ENCODE assay signal across 9 mouse cellular contexts in genomic region chr2:168268033-168268432, GRCm38 (mm10). TPM values are rescaled to one million over a fixed set of nuclear protein-coding genes. Genes with fewer than 3 reads are reported as not detected.
DNase-seq lines count a peak whose midpoint lies in the region; ATAC-seq and TF ChIP-seq lines count a peak whose summit lies in the region.
"Had no signal": no experiment of that assay in that cellular context is flagged by ENCODE, and none has a peak within 500 bp of the region (broad histone marks: within the 10 kb centered on the region; RNA-seq: fewer than 3 reads in every experiment).

No protein-coding gene starts in this region.

- peak; percentile 56; the same call in 1 of the 2 replicates for TF ChIP-seq CTCF in brain, embryonic 14.5 days (IDR thresholded peaks at IDR 0.05; ENCODE audit: borderline replicate concordance, extremely low read depth, insufficient read depth, insufficient read length)
- peak; percentile 61 for TF ChIP-seq CTCF in hindbrain, postnatal 0 days (IDR thresholded peaks at IDR 0.05; ENCODE audit: low read depth)

- H3K9me3 ChIP-seq in hindbrain, embryonic 11.5 days (ENCODE audit: control insufficient read depth, low read length), result no peaks in the 10 kb centered on the region
- H3K9me3 ChIP-seq in hindbrain, embryonic 16.5 days (ENCODE audit: control insufficient read depth, low read length), result no peaks in the 10 kb centered on the region; the same call in 1 of the 2 replicates
- no peaks in the 10 kb centered on the region for H3K9me3 ChIP-seq in hindbrain, postnatal 0 days (ENCODE audit: low read length)

- WGBS in hindbrain, embryonic 11.5 days, result 41% methylated on average over 7 of the region's 7 CpGs
- WGBS in hindbrain, embryonic 16.5 days, result 34% methylated on average over 7 of the region's 7 CpGs
- WGBS in hindbrain, postnatal 0 days, result 50% methylated on average over 7 of the region's 7 CpGs

- H3K4me1 ChIP-seq in hindbrain, embryonic 11.5 days (replicated peaks; ENCODE audit: control insufficient read depth, insufficient read depth, low read length), result no peaks in the 10 kb centered on the region
- no peaks in the 10 kb centered on the region for H3K4me1 ChIP-seq in hindbrain, embryonic 16.5 days (ENCODE audit: control insufficient read depth, insufficient read depth, low read depth, low read length)
- H3K4me1 ChIP-seq in hindbrain, postnatal 0 days (ENCODE audit: insufficient read depth, low read length), result no peaks in the 10 kb centered on the region

- peak; percentile 77 for DNase-seq in hindbrain, embryonic 11.5 days (ENCODE audit: low spot score)
- peak; percentile 53 for DNase-seq in brain, embryonic 14.5 days (ENCODE audit: low read depth)
- DNase-seq in hindbrain, postnatal 0 days (ENCODE audit: low spot score), result no peak
- DNase-seq in lung, postnatal 10 days, result peak; percentile 35
- no peak for DNase-seq in left cerebral cortex, postnatal 36 days (ENCODE audit: low spot score in 2 of 2)

- no peak overlapping the region; the same call in 1 of the 2 replicates for H3K9ac ChIP-seq in hindbrain, embryonic 11.5 days (ENCODE audit: low read depth, low read length)
- no peak overlapping the region for H3K9ac ChIP-seq in hindbrain, embryonic 16.5 days (ENCODE audit: low read depth, low read length)
- no peak overlapping the region for H3K9ac ChIP-seq in hindbrain, postnatal 0 days (replicated peaks; ENCODE audit: low read length)

- no peaks in the 10 kb centered on the region for H3K36me3 ChIP-seq in hindbrain, embryonic 11.5 days (ENCODE audit: control insufficient read depth, insufficient read depth, low read length)
- no peaks in the 10 kb centered on the region for H3K36me3 ChIP-seq in hindbrain, embryonic 16.5 days (ENCODE audit: control insufficient read depth, insufficient read depth, low read length)
- H3K36me3 ChIP-seq in hindbrain, postnatal 0 days (ENCODE audit: insufficient read depth, low read length), result no peaks in the 10 kb centered on the region

- no peak for ATAC-seq in hindbrain, embryonic 11.5 days (ENCODE audit: low FRiP score)
- ATAC-seq in hindbrain, embryonic 16.5 days, result no peak
- no peak for ATAC-seq in hindbrain, postnatal 0 days
- no peak for ATAC-seq in monocyte, adult 5-6 weeks (replicated peaks; ENCODE audit: insufficient number of reproducible peaks, low FRiP score, low TSS enrichment, poor library complexity, severe bottlenecking)
- ATAC-seq in megakaryocyte-erythroid progenitor cell, adult 5-6 weeks (replicated peaks; ENCODE audit: low FRiP score, low TSS enrichment, poor library complexity, severe bottlenecking), result no peak

- H3K27me3 ChIP-seq in hindbrain, embryonic 11.5 days (ENCODE audit: control insufficient read depth, insufficient read depth, low read length), result peaks cover 2% of the 10 kb centered on the region; the same call in 1 of the 2 replicates
- no peaks in the 10 kb centered on the region for H3K27me3 ChIP-seq in hindbrain, embryonic 16.5 days (replicated peaks; ENCODE audit: control insufficient read depth, insufficient read depth, low read length)
- no peaks in the 10 kb centered on the region for H3K27me3 ChIP-seq in hindbrain, postnatal 0 days (ENCODE audit: insufficient read depth, low read length)

- no peak overlapping the region for H3K4me2 ChIP-seq in hindbrain, embryonic 11.5 days (replicated peaks; ENCODE audit: low read depth, low read length)
- H3K4me2 ChIP-seq in hindbrain, embryonic 16.5 days (ENCODE audit: low read length), result no peak overlapping the region
- no peak overlapping the region for H3K4me2 ChIP-seq in hindbrain, postnatal 0 days (ENCODE audit: low read depth, low read length)

- TF ChIP-seq POLR2A in brain, embryonic 14.5 days (IDR thresholded peaks at IDR 0.05; ENCODE audit: borderline replicate concordance, extremely low read depth, insufficient read depth, insufficient read length, poor library complexity, severe bottlenecking), result no peak

- intact Hi-C loops in left cerebral cortex, postnatal 36 days (cut with DNase I), result no loop called here

- no peak overlapping the region for H3K27ac ChIP-seq in hindbrain, embryonic 11.5 days (ENCODE audit: low read depth, low read length)
- H3K27ac ChIP-seq in hindbrain, embryonic 16.5 days (ENCODE audit: low read depth, low read length), result no peak overlapping the region
- H3K27ac ChIP-seq in hindbrain, postnatal 0 days, result no peak overlapping the region

- H3K4me3 ChIP-seq in hindbrain, embryonic 11.5 days (ENCODE audit: low read depth, low read length), result no peak overlapping the region
- H3K4me3 ChIP-seq in hindbrain, embryonic 16.5 days (ENCODE audit: low read length), result no peak overlapping the region
- H3K4me3 ChIP-seq in hindbrain, postnatal 0 days (ENCODE audit: low read length), result no peak overlapping the region

RNA-seq across cellular contexts. Expression of gene Kcng1, which starts 13.5 kb away (rescaled TPM):
- polyA plus RNA-seq in hindbrain, embryonic 11.5 days (2014; fragmentation: Nextera tagmentation; extraction: Ambion mirVana), result 0.56 and 0.63 TPM in 2 replicates
- polyA plus RNA-seq in hindbrain, embryonic 16.5 days (2015; fragmentation: Nextera tagmentation; extraction: Ambion mirVana), result 1.9 and 2.0 TPM in 2 replicates
- 3.1 and 3.8 TPM in 2 replicates for polyA plus RNA-seq in brain, embryonic 14.5 days (2012; rRNA removed)
- total RNA-seq in hindbrain, postnatal 0 days (2014; rRNA removed), result 0.32 and 0.89 TPM in 2 replicates
- polyA plus RNA-seq in hindbrain, postnatal 0 days (2015; fragmentation: Nextera tagmentation; extraction: Ambion mirVana), result 1.1 TPM in 2 replicates
- not detected in 3 replicates for total RNA-seq in monocyte, adult 5-6 weeks (2017)
- total RNA-seq in megakaryocyte-erythroid progenitor cell, adult 5-6 weeks (2014; fragmentation: Nextera tagmentation), result not detected in 2 replicates
- 0.05 TPM in 1 of 2 replicates, not detected in the other for total RNA-seq in megakaryocyte-erythroid progenitor cell, adult 5-6 weeks (2017)
- 10 to 100 TPM; 25.4 to 38.6 TPM for total RNA-seq in left cerebral cortex, postnatal 36 days (2021)
- total RNA-seq: adrenal gland, adult 18-20 months had no signal

RNA-seq across cellular contexts. Expression of gene Mocs3, which starts 37.6 kb away (rescaled TPM):
- 8.5 and 8.8 TPM in 2 replicates for polyA plus RNA-seq in hindbrain, embryonic 11.5 days (2014; fragmentation: Nextera tagmentation; extraction: Ambion mirVana)
- polyA plus RNA-seq in hindbrain, embryonic 16.5 days (2015; fragmentation: Nextera tagmentation; extraction: Ambion mirVana), result 6.9 and 7.5 TPM in 2 replicates
- 17.9 and 21.6 TPM in 2 replicates for polyA plus RNA-seq in brain, embryonic 14.5 days (2012; rRNA removed)
- 24.9 and 27.0 TPM in 2 replicates for total RNA-seq in hindbrain, postnatal 0 days (2014; rRNA removed)
- 7.8 and 8.2 TPM in 2 replicates for polyA plus RNA-seq in hindbrain, postnatal 0 days (2015; fragmentation: Nextera tagmentation; extraction: Ambion mirVana)
- 1.9 to 6.0 TPM (median 5.3 TPM) in 3 replicates for total RNA-seq in monocyte, adult 5-6 weeks (2017)
- total RNA-seq in megakaryocyte-erythroid progenitor cell, adult 5-6 weeks (2014; fragmentation: Nextera tagmentation), result 4.2 and 5.6 TPM in 2 replicates
- total RNA-seq in megakaryocyte-erythroid progenitor cell, adult 5-6 weeks (2017), result 1.9 and 3.8 TPM in 2 replicates
- 10 to 100 TPM; 17.5 to 21.3 TPM for total RNA-seq in left cerebral cortex, postnatal 36 days (2021)

RNA-seq across cellular contexts. Expression of gene Dpm1, which starts 37.6 kb away (rescaled TPM):
- 60.4 and 65.1 TPM in 2 replicates for polyA plus RNA-seq in hindbrain, embryonic 11.5 days (2014; fragmentation: Nextera tagmentation; extraction: Ambion mirVana)
- 60.0 and 67.8 TPM in 2 replicates for polyA plus RNA-seq in hindbrain, embryonic 16.5 days (2015; fragmentation: Nextera tagmentation; extraction: Ambion mirVana)
- polyA plus RNA-seq in brain, embryonic 14.5 days (2012; rRNA removed), result 15.0 and 16.6 TPM in 2 replicates
- 82.9 and 200 TPM in 2 replicates for total RNA-seq in hindbrain, postnatal 0 days (2014; rRNA removed)
- polyA plus RNA-seq in hindbrain, postnatal 0 days (2015; fragmentation: Nextera tagmentation; extraction: Ambion mirVana), result 99.2 and 104 TPM in 2 replicates
- total RNA-seq in monocyte, adult 5-6 weeks (2017), result 44.5 to 113 TPM (median 82.0 TPM) in 3 replicates
- total RNA-seq in megakaryocyte-erythroid progenitor cell, adult 5-6 weeks (2014; fragmentation: Nextera tagmentation), result 69.5 and 95.9 TPM in 2 replicates
- total RNA-seq in megakaryocyte-erythroid progenitor cell, adult 5-6 weeks (2017), result 30.5 and 40.1 TPM in 2 replicates
- 10 to 100 TPM; 54.0 to 74.1 TPM for total RNA-seq in left cerebral cortex, postnatal 36 days (2021)

RNA-seq across cellular contexts. Expression of gene Gm20716, which starts 37.9 kb away (rescaled TPM):
- polyA plus RNA-seq in hindbrain, embryonic 11.5 days (2014; fragmentation: Nextera tagmentation; extraction: Ambion mirVana), result 24.0 and 31.3 TPM in 2 replicates
- 15.1 and 16.8 TPM in 2 replicates for polyA plus RNA-seq in hindbrain, embryonic 16.5 days (2015; fragmentation: Nextera tagmentation; extraction: Ambion mirVana)
- polyA plus RNA-seq in brain, embryonic 14.5 days (2012; rRNA removed), result 16.6 and 21.9 TPM in 2 replicates
- 11.7 and 15.7 TPM in 2 replicates for total RNA-seq in hindbrain, postnatal 0 days (2014; rRNA removed)
- 14.3 and 14.4 TPM in 2 replicates for polyA plus RNA-seq in hindbrain, postnatal 0 days (2015; fragmentation: Nextera tagmentation; extraction: Ambion mirVana)
- 34.9 to 50.7 TPM (median 37.1 TPM) in 3 replicates for total RNA-seq in monocyte, adult 5-6 weeks (2017)
- total RNA-seq in megakaryocyte-erythroid progenitor cell, adult 5-6 weeks (2014; fragmentation: Nextera tagmentation), result 38.5 and 43.2 TPM in 2 replicates
- 35.4 and 55.3 TPM in 2 replicates for total RNA-seq in megakaryocyte-erythroid progenitor cell, adult 5-6 weeks (2017)
- total RNA-seq in left cerebral cortex, postnatal 36 days (2021), result 10 to 100 TPM; 25.8 to 37.3 TPM

Comparison
In these comparisons a context has a peak if more than half of its experiments do, and no peak if none do; other contexts are left out.
1. DNase-seq: peak in hindbrain, embryonic 11.5 days (single experiment), brain, embryonic 14.5 days (single experiment) and lung, postnatal 10 days (single experiment); none in hindbrain, postnatal 0 days (single experiment) and left cerebral cortex, postnatal 36 days (0 of 2).
2. RNA of gene Kcng1, which starts 13.5 kb away (total RNA-seq): 25.4 to 38.6 TPM in left cerebral cortex, postnatal 36 days; 0.32 to 0.89 TPM in hindbrain, postnatal 0 days, 0.05 TPM in megakaryocyte-erythroid progenitor cell, adult 5-6 weeks and not detected in monocyte, adult 5-6 weeks; every median in the first group is over 10 times any median in the second.